Mouse (Mus musculus) stomach, postnatal 0 days (tissue): Measurements from ENCODE around the gene Des. TPM values are rescaled to one million over a fixed set of nuclear protein-coding genes. Genes with fewer than 3 reads are reported as not detected.

Experiments used
- ATAC-seq: fragments of 200-750 bp; cut with Nextera tagmentation; 2 replicates; pipeline ENCODE4 v1.8.0; 2017; ENCODE audit not compliant: low FRiP score, low TSS enrichment
- DNase-seq: peaks from one replicate; pipeline ENCODE4 v3.0.0-alpha.2; 2016; ENCODE audit warnings: low spot score
- H3K27ac ChIP-seq: fragments of 300-500 bp; sonication (generic); replicated peaks from 2 replicates; pipeline ENCODE4 v1.5.1; 2014; ENCODE audit warnings: mild to moderate bottlenecking, control low read depth
- H3K27me3 ChIP-seq: fragments of 300-500 bp; sonication (generic); 2 replicates; pipeline ENCODE4 v1.6.1; 2014; ENCODE audit warnings: low read length; ENCODE audit not compliant: control insufficient read depth, insufficient read depth
- H3K36me3 ChIP-seq: fragments of 300-500 bp; sonication (generic); 2 replicates; pipeline ENCODE4 v1.6.1; 2014; ENCODE audit warnings: low read length, mixed read lengths; ENCODE audit not compliant: control insufficient read depth, insufficient read depth
- H3K4me1 ChIP-seq: fragments of 300-500 bp; sonication (generic); replicated peaks from 2 replicates; pipeline ENCODE4 v1.6.1; 2014; ENCODE audit warnings: antibody characterized with exemption; ENCODE audit not compliant: control insufficient read depth, insufficient read depth
- H3K4me2 ChIP-seq: fragments of 300-500 bp; sonication (generic); replicated peaks from 2 replicates; pipeline ENCODE4 v1.6.1; 2014; ENCODE audit warnings: low read depth, mild to moderate bottlenecking, control low read depth, moderate library complexity
- H3K4me3 ChIP-seq: fragments of 300-500 bp; sonication (generic); 2 replicates; pipeline ENCODE4 v1.5.1; 2014; ENCODE audit warnings: low read depth, low read length, control low read depth
- H3K9ac ChIP-seq: fragments of 300-500 bp; sonication (generic); 2 replicates; pipeline ENCODE4 v1.6.1; 2014; ENCODE audit warnings: mild to moderate bottlenecking, low read length, control low read depth, mixed read lengths
- H3K9me3 ChIP-seq: fragments of 300-500 bp; sonication (generic); 2 replicates; pipeline ENCODE4 v1.6.1; 2016; ENCODE audit warnings: low read length; ENCODE audit not compliant: control insufficient read depth
- CTCF ChIP-seq: IDR thresholded peaks from 2 replicates; pipeline ENCODE4 v1.5.1; 2016; ENCODE audit warnings: antibody characterized with exemption, low read depth, mild to moderate bottlenecking, moderate library complexity
- EP300 ChIP-seq: optimal IDR thresholded peaks from 2 replicates; pipeline ENCODE3; 2016; ENCODE audit warnings: antibody characterized with exemption
- WGBS: fragments of 180-500 bp; shearing (Covaris S2); extraction: QIAGEN DNeasy Blood & Tissue Kit; methylation state at CpG from one replicate; pipeline ENCODE4 v1.1.7; 2014; 5-methylcytosine and 5-hydroxymethylcytosine counted together
- polyA plus RNA-seq: library from polyadenylated mRNA; unstranded; fragments of >200 nt; fragmentation: Nextera tagmentation; extraction: Ambion mirVana; gene quantifications from 2 replicates; pipeline ENCODE4 v1.2.1, GENCODE M21; 2015

The Des gene
- polyA plus RNA-seq, 1 experiment from 2014 or later, result 291 TPM

DNA sequence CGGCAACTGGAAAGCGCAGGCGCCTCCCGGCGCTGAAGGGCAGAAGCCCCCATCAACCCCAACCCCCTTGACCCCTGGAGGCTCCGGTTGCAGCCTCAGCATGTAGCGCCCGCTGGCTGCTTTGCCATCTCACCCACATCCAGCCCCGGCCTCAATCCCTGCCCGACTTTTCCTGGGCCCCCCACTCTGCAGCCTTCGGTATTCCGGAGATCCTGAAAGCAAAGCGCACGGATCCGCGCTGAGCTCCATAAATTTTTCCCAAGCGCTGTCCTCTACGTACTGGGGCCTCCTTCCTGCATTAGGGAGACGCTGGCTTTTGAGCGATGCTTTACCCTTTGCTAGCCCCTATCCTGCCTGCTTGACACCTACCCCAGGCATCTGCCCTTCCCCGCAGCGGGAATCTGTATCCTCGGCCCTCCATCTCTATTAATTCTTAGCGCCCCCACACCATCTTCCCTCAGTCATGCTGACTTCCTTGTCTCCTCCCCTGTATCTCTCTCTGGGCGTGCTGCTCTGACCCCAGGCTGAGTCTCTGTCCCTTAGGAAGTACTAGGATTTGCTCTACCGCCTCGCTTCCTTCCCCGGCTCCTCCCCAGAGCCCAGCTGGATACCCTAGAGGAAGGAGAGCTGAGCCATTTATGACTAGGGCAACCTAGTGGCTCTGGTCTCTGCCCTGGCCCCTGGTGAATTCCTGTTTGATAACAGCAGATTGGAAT is 22.4 kb downstream of the Des start:
- 3% methylated on average over 22 of the region's 28 CpGs for WGBS
- Histone ChIP-seq H3K9me3 (no peaks in the 10 kb centered on the region), H3K4me2 (peak overlapping the region; percentile 82), H3K4me1 (0 out of 2 replicates have a peak, but pooled peaks cover 2% of the 10 kb centered on the region), H3K9ac (peak overlapping the region; percentile 69), H3K27me3 (no peaks in the 10 kb centered on the region), H3K4me3 (peak overlapping the region; percentile 55), H3K27ac (peak overlapping the region; percentile 70), H3K36me3 (no peaks in the 10 kb centered on the region)
- no peak for ATAC-seq
- no peak for DNase-seq
- TF ChIP-seq CTCF (no peak), EP300 (no peak)

DNA sequence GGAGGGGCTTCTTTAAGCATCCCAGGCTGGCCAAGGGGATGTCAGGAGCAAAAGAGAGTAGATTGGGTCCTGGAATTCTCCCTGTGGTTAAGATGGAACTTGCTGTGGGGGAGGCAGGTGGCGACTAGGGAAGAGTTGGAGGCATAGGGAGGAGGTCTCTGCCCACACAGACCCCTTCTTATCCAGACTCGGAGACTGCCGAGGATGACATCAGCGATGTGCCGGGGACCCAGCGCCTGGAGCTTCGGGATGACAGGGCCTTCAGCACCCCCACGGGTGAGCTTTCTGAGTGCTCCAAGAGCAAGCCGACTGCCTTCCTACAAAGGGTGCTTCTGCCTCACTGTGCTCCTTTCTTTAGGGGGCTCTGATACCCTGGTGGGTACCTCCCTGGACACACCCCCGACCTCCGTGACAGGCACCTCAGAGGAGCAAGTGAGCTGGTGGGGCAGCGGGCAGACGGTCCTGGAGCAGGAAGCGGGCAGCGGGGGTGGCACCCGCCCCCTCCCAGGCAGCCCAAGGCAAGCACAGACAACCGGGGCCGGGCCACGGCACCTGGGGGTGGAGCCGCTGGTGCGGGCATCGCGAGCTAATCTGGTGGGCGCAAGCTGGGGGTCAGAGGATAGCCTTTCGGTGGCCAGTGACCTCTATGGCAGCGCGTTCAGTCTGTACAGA is 24.5 kb downstream of the Des start:
- no peak overlapping the region for H3K4me2 ChIP-seq
- 84% methylated on average over 27 of the region's 27 CpGs for WGBS

GRCm38 (mm10) chr1:75385142-75385730 is 25.1 kb downstream of the Des start:
- Histone ChIP-seq H3K9me3 (no peaks in the 10 kb centered on the region), H3K4me1 (0 out of 2 replicates have a peak, but pooled peaks cover 5% of the 10 kb centered on the region), H3K4me3 (no peak overlapping the region), H3K9ac (no peak overlapping the region), H3K36me3 (peaks cover 3% of the 10 kb centered on the region; the same call in 1 of the 2 replicates), H3K27me3 (no peaks in the 10 kb centered on the region), H3K4me2 (no peak overlapping the region), H3K27ac (0 out of 2 replicates have a peak overlapping the region, but pooled peaks have one; percentile 13)
- WGBS, result 68% methylated on average over 20 of the region's 20 CpGs
- TF ChIP-seq EP300, result no peak
- DNase-seq (no peak), ATAC-seq (no peak)

More for the DNA sequence above, 24.5 kb downstream of the Des start:
- TF ChIP-seq CTCF (no peak), EP300 (no peak)
- H3K4me3 ChIP-seq, result no peak overlapping the region
- no peaks in the 10 kb centered on the region for H3K9me3 ChIP-seq
- H3K9ac ChIP-seq, result no peak overlapping the region
- H3K27ac ChIP-seq, result no peak overlapping the region
- 0 out of 2 replicates have a peak, but pooled peaks cover 5% of the 10 kb centered on the region for H3K4me1 ChIP-seq
- no peaks in the 10 kb centered on the region for H3K27me3 ChIP-seq
- DNase-seq (no peak), ATAC-seq (no peak)
- peaks cover 3% of the 10 kb centered on the region; the same call in 1 of the 2 replicates for H3K36me3 ChIP-seq

GRCm38 (mm10) chr1:75386149-75386548 is 26.0 kb downstream of the Des start:
- H3K9ac ChIP-seq, result no peak overlapping the region
- H3K4me1 ChIP-seq, result 0 out of 2 replicates have a peak, but pooled peaks cover 5% of the 10 kb centered on the region
- no peak for DNase-seq
- ATAC-seq, result no peak
- H3K9me3 ChIP-seq, result no peaks in the 10 kb centered on the region
- TF ChIP-seq EP300 (no peak), CTCF (no peak)
- H3K27me3 ChIP-seq, result no peaks in the 10 kb centered on the region
- H3K36me3 ChIP-seq, result peaks cover 3% of the 10 kb centered on the region; the same call in 1 of the 2 replicates
- H3K27ac ChIP-seq, result no peak overlapping the region
- WGBS, result 29% methylated on average over 4 of the region's 4 CpGs
- no peak overlapping the region for H3K4me2 ChIP-seq
- no peak overlapping the region for H3K4me3 ChIP-seq

- no peaks in the 10 kb centered on the region for H3K9me3 ChIP-seq
- H3K4me2 ChIP-seq, result peak overlapping the region; percentile 11; the same call in 1 of the 2 replicates
- DNase-seq, result no peak
- no peak overlapping the region for H3K27ac ChIP-seq
- 0 out of 2 replicates have a peak, but pooled peaks have one; percentile 3 for ATAC-seq
- H3K4me3 ChIP-seq, result no peak overlapping the region
- WGBS, result 44% methylated on average over 7 of the region's 7 CpGs
- no peaks in the 10 kb centered on the region for H3K27me3 ChIP-seq
- peaks cover 3% of the 10 kb centered on the region; the same call in 1 of the 2 replicates for H3K36me3 ChIP-seq
- H3K9ac ChIP-seq, result peak overlapping the region; percentile 23; the same call in 1 of the 2 replicates
- TF ChIP-seq EP300 (no peak), CTCF (no peak)
- 0 out of 2 replicates have a peak, but pooled peaks cover 3% of the 10 kb centered on the region for H3K4me1 ChIP-seq
Observed at GRCm38 (mm10) chr1:75387469-75387928, 27.4 kb downstream of the Des start.
